Mouse (Mus musculus): ENCODE measurements at regions not wholly inside any gene's neighbourhood (a gene's known extent, or its start where the extent isn't known, plus 50 kb on each side); places are given as distances from the start of the nearest gene placed in this dataset.

- Histone ChIP-seq H3K27ac (replicated peaks; ENCODE audit: low read depth, low read length) (no peak overlapping the region), H3K36me3 (ENCODE audit: control insufficient read depth, insufficient read depth, low read length) (no peaks in the 10 kb centered on the region), H3K4me3 (ENCODE audit: low read depth, low read length) (no peak overlapping the region), H3K9ac (ENCODE audit: low read depth, low read length) (no peak overlapping the region), H3K4me1 (ENCODE audit: control insufficient read depth, insufficient read depth, low read length) (0 out of 2 replicates have a peak, but pooled peaks cover 6% of the 10 kb centered on the region), H3K4me2 (ENCODE audit: low read depth, low read length) (no peak overlapping the region), H3K9me3 (ENCODE audit: control insufficient read depth, low read length) (no peaks in the 10 kb centered on the region), H3K27me3 (replicated peaks; ENCODE audit: control insufficient read depth, insufficient read depth, low read length) (no peaks in the 10 kb centered on the region)
- WGBS = 87% methylated on average over 5 of the region's 5 CpGs
- ATAC-seq (ENCODE audit: low read depth) (no peak), DNase-seq (ENCODE audit: low spot score) (no peak)
Measured at GRCm38 (mm10) chr5:43357100-43357680, 124.2 kb downstream of the Cpeb2 start.

- no peak overlapping the region for H3K9ac ChIP-seq (ENCODE audit: low read depth, low read length)
- no peak overlapping the region for H3K4me3 ChIP-seq (ENCODE audit: low read depth, low read length)
- DNase-seq (ENCODE audit: low spot score) (no peak), ATAC-seq (ENCODE audit: low read depth) (no peak)
- H3K4me1 ChIP-seq (ENCODE audit: control insufficient read depth, insufficient read depth, low read length) = 0 out of 2 replicates have a peak, but pooled peaks cover 6% of the 10 kb centered on the region
- H3K36me3 ChIP-seq (ENCODE audit: control insufficient read depth, insufficient read depth, low read length) = no peaks in the 10 kb centered on the region
- no peak overlapping the region for H3K27ac ChIP-seq (replicated peaks; ENCODE audit: low read depth, low read length)
- 93% methylated on average over 5 of the region's 5 CpGs for WGBS
- no peak overlapping the region for H3K4me2 ChIP-seq (ENCODE audit: low read depth, low read length)
- no peaks in the 10 kb centered on the region for H3K9me3 ChIP-seq (ENCODE audit: control insufficient read depth, low read length)
- no peaks in the 10 kb centered on the region for H3K27me3 ChIP-seq (replicated peaks; ENCODE audit: control insufficient read depth, insufficient read depth, low read length)
Measured at GRCm38 (mm10) chr5:43357901-43358300, 124.9 kb downstream of the Cpeb2 start.

GRCm38 (mm10) chr5:43358928-43359765, 126.2 kb downstream of the Cpeb2 start:
- H3K27ac ChIP-seq (replicated peaks; ENCODE audit: low read depth, low read length) = no peak overlapping the region
- DNase-seq (ENCODE audit: low spot score) = no peak
- no peak overlapping the region for H3K4me2 ChIP-seq (ENCODE audit: low read depth, low read length)
- 0 out of 2 replicates have a peak, but pooled peaks cover 6% of the 10 kb centered on the region for H3K4me1 ChIP-seq (ENCODE audit: control insufficient read depth, insufficient read depth, low read length)
- no peak overlapping the region for H3K4me3 ChIP-seq (ENCODE audit: low read depth, low read length)
- no peak for ATAC-seq (ENCODE audit: low read depth)
- no peaks in the 10 kb centered on the region for H3K36me3 ChIP-seq (ENCODE audit: control insufficient read depth, insufficient read depth, low read length)
- 77% methylated on average over 7 of the region's 7 CpGs for WGBS
- no peaks in the 10 kb centered on the region for H3K9me3 ChIP-seq (ENCODE audit: control insufficient read depth, low read length)
- no peak overlapping the region for H3K9ac ChIP-seq (ENCODE audit: low read depth, low read length)
- H3K27me3 ChIP-seq (replicated peaks; ENCODE audit: control insufficient read depth, insufficient read depth, low read length) = no peaks in the 10 kb centered on the region

GRCm38 (mm10) chr5:43360298-43360697, 127.3 kb downstream of the Cpeb2 start:
- H3K4me3 ChIP-seq (ENCODE audit: low read depth, low read length) = no peak overlapping the region
- H3K9me3 ChIP-seq (ENCODE audit: control insufficient read depth, low read length) = no peaks in the 10 kb centered on the region
- no peak overlapping the region for H3K27ac ChIP-seq (replicated peaks; ENCODE audit: low read depth, low read length)
- DNase-seq (ENCODE audit: low spot score) = peak; percentile 90
- H3K36me3 ChIP-seq (ENCODE audit: control insufficient read depth, insufficient read depth, low read length) = no peaks in the 10 kb centered on the region
- H3K27me3 ChIP-seq (replicated peaks; ENCODE audit: control insufficient read depth, insufficient read depth, low read length) = no peaks in the 10 kb centered on the region
- no peaks in the 10 kb centered on the region for H3K4me1 ChIP-seq (ENCODE audit: control insufficient read depth, insufficient read depth, low read length)
- WGBS = 36% methylated on average over 3 of the region's 3 CpGs
- H3K9ac ChIP-seq (ENCODE audit: low read depth, low read length) = no peak overlapping the region
- no peak for ATAC-seq (ENCODE audit: low read depth)
- H3K4me2 ChIP-seq (ENCODE audit: low read depth, low read length) = no peak overlapping the region

DNA sequence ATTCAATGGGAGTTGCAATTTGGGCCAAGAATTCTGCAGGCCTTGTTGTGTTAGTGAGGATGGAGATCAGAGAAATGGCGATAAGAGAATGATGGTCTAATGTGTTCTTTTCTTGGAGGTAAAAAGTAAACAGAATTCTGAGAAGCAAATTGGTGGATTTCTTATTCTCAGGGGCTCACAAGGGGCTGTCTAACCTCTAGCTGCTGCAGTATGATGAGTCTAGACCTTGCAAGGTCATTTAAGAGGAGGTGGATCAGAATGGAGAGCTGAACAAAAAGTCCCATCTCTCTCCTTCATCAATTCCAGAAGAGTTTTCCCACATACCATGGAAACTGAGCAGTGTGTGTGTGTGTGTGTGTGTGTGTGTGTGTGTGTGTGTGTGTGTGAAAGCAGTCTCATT, 128.1 kb downstream of the Cpeb2 start:
- Histone ChIP-seq H3K27me3 (replicated peaks; ENCODE audit: control insufficient read depth, insufficient read depth, low read length) (no peaks in the 10 kb centered on the region), H3K4me3 (ENCODE audit: low read depth, low read length) (no peak overlapping the region), H3K27ac (replicated peaks; ENCODE audit: low read depth, low read length) (no peak overlapping the region), H3K4me1 (ENCODE audit: control insufficient read depth, insufficient read depth, low read length) (no peaks in the 10 kb centered on the region), H3K9ac (ENCODE audit: low read depth, low read length) (no peak overlapping the region), H3K36me3 (ENCODE audit: control insufficient read depth, insufficient read depth, low read length) (no peaks in the 10 kb centered on the region), H3K4me2 (ENCODE audit: low read depth, low read length) (no peak overlapping the region), H3K9me3 (ENCODE audit: control insufficient read depth, low read length) (no peaks in the 10 kb centered on the region)
- ATAC-seq (ENCODE audit: low read depth) (no peak), DNase-seq (ENCODE audit: low spot score) (no peak)
- 92% methylated on average over 1 of the region's 1 CpGs for WGBS

- 69% methylated on average over 1 of the region's 1 CpGs for WGBS
- DNase-seq (ENCODE audit: low spot score) = no peak
- no peaks in the 10 kb centered on the region for H3K27me3 ChIP-seq (replicated peaks; ENCODE audit: control insufficient read depth, insufficient read depth, low read length)
- H3K4me1 ChIP-seq (ENCODE audit: control insufficient read depth, insufficient read depth, low read length) = no peaks in the 10 kb centered on the region
- no peak overlapping the region for H3K9ac ChIP-seq (ENCODE audit: low read depth, low read length)
- no peak overlapping the region for H3K27ac ChIP-seq (replicated peaks; ENCODE audit: low read depth, low read length)
- no peak for ATAC-seq (ENCODE audit: low read depth)
- H3K9me3 ChIP-seq (ENCODE audit: control insufficient read depth, low read length) = no peaks in the 10 kb centered on the region
- no peak overlapping the region for H3K4me3 ChIP-seq (ENCODE audit: low read depth, low read length)
- no peaks in the 10 kb centered on the region for H3K36me3 ChIP-seq (ENCODE audit: control insufficient read depth, insufficient read depth, low read length)
- no peak overlapping the region for H3K4me2 ChIP-seq (ENCODE audit: low read depth, low read length)
Measured at GRCm38 (mm10) chr5:43372385-43372784, 139.4 kb downstream of the Cpeb2 start.

- no peak overlapping the region for H3K4me2 ChIP-seq (ENCODE audit: low read depth, low read length)
- H3K27ac ChIP-seq (replicated peaks; ENCODE audit: low read depth, low read length) = no peak overlapping the region
- ATAC-seq (ENCODE audit: low read depth) = no peak
- H3K36me3 ChIP-seq (ENCODE audit: control insufficient read depth, insufficient read depth, low read length) = no peaks in the 10 kb centered on the region
- peak; percentile 22 for DNase-seq (ENCODE audit: low spot score)
- WGBS = 66% methylated on average over 3 of the region's 3 CpGs
- no peaks in the 10 kb centered on the region for H3K4me1 ChIP-seq (ENCODE audit: control insufficient read depth, insufficient read depth, low read length)
- H3K9me3 ChIP-seq (ENCODE audit: control insufficient read depth, low read length) = no peaks in the 10 kb centered on the region
- H3K4me3 ChIP-seq (ENCODE audit: low read depth, low read length) = no peak overlapping the region
- no peaks in the 10 kb centered on the region for H3K27me3 ChIP-seq (replicated peaks; ENCODE audit: control insufficient read depth, insufficient read depth, low read length)
- no peak overlapping the region for H3K9ac ChIP-seq (ENCODE audit: low read depth, low read length)
Measured at GRCm38 (mm10) chr5:43384689-43385375, 130.5 kb upstream of the C1qtnf7 start.

DNA sequence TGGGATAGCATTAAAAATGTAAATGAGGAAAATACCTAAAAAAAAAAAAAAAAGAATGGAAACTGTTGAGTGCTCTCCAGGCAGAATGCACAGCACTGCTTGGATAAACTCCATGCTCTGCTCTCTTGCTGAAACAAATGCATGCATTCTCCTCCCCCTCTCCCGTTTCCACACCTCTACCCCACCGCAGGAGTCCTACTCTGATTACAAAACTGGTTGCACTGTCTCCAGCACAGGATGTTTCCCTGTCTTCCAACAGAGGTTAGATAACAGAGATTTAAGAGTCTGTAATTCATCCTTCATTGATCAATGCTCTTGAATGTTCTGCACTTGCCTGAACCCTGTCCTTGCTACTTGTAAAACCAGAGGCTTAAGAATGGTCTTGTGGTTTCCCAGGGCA, 124.3 kb upstream of the C1qtnf7 start:
- H3K36me3 ChIP-seq (ENCODE audit: control insufficient read depth, insufficient read depth, low read length) = no peaks in the 10 kb centered on the region
- no peak overlapping the region for H3K9ac ChIP-seq (ENCODE audit: low read depth, low read length)
- H3K4me2 ChIP-seq (ENCODE audit: low read depth, low read length) = no peak overlapping the region
- H3K9me3 ChIP-seq (ENCODE audit: control insufficient read depth, low read length) = no peaks in the 10 kb centered on the region
- DNase-seq (ENCODE audit: low spot score) (no peak), ATAC-seq (ENCODE audit: low read depth) (no peak)
- H3K4me1 ChIP-seq (ENCODE audit: control insufficient read depth, insufficient read depth, low read length) = no peaks in the 10 kb centered on the region
- WGBS = 7% methylated on average over 2 of the region's 2 CpGs
- no peak overlapping the region for H3K27ac ChIP-seq (replicated peaks; ENCODE audit: low read depth, low read length)
- H3K27me3 ChIP-seq (replicated peaks; ENCODE audit: control insufficient read depth, insufficient read depth, low read length) = no peaks in the 10 kb centered on the region
- H3K4me3 ChIP-seq (ENCODE audit: low read depth, low read length) = no peak overlapping the region

Data from embryonic facial prominence, embryonic 14.5 days (tissue).